Mouse (Mus musculus) left cerebral cortex, adult 2 months (tissue): ENCODE results near the gene Angptl1. TPM values are rescaled to one million over a fixed set of nuclear protein-coding genes. Genes with fewer than 3 reads are reported as not detected.

ENCODE experiments used
- DNase-seq, 2 experiments: peaks; one replicate each; pipeline ENCODE4 v3.0.0; 2021 to 2022; ENCODE audit warnings: low spot score in 2 of 2, mixed read lengths in 1 of 2; ENCODE audit errors: extremely low spot score in 1 of 2
- H3K27ac ChIP-seq: fragments of 200-600 bp; 2 replicates; pipeline ENCODE4 v1.8.1; 2022
- H3K4me3 ChIP-seq: fragments of 200-600 bp; 2 replicates; pipeline ENCODE4 v1.8.1; 2022
- CTCF ChIP-seq: fragments of 200-600 bp; IDR thresholded peaks from 2 replicates; pipeline ENCODE4 v1.8.1; 2022; ENCODE audit warnings: antibody characterized with exemption, mild to moderate bottlenecking, moderate library complexity
- intact Hi-C: fragments of 180-260 bp; cut with DNase I; formaldehyde crosslinking; loops from one replicate; pipeline ENCODE4 v1.15.1; 2025
- total RNA-seq, 2 experiments: library from RNA; stranded (reverse); gene quantifications; 2 replicates each; pipeline ENCODE4 v1.2.3; 2021

Gene Angptl1
- total RNA-seq, 2 experiments from 2014 or later = 0.42 to 0.68 TPM

DNA sequence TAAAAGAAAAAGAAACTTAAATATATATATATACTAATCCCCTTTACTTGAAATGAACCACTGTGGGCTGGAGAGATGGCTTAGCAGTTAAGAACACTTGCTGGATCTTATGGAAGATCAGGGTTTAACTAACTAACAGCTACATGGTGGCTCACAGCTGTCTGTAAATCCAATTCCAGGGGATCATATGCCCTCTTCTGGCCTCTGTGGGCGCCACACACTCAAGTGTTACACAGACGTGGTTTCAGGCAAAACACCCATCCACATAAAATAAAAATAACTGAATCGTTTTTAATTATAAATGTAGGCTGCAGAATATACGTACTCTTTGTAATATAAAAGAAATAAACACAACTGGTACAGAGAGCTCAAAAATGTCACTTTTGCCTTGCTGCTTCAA is 50.5 kb downstream of the Angptl1 start:
- no peak overlapping the region for H3K4me3 ChIP-seq
- intact Hi-C loops = no loop called here
- H3K27ac ChIP-seq = no peak overlapping the region
- peak; percentile 13; the same call in 1 of the 2 replicates for TF ChIP-seq CTCF
- DNase-seq = no peak

DNA sequence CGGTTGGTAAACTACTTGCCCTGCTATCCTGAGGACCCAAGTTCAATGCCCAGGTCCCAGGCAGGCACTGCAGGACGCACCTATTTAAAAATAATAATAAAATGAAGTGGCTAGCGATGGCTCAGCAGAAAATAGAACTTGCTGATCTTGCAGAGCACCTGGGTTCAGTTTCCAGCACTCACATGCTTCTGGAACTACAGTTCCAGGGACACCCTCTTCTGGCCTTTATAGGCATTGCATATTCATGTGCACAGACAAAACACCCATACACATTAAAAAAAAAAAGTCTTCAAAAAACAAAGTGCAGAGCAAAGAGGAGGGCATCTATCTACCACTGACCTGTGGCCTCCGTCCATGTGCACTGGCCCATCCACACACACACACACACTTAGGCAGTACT is 53.2 kb downstream of the Angptl1 start:
- peak; percentile 18 for TF ChIP-seq CTCF
- intact Hi-C loops = no loop called here
- DNase-seq = no peak
- H3K27ac ChIP-seq = no peak overlapping the region
- no peak overlapping the region for H3K4me3 ChIP-seq

DNA sequence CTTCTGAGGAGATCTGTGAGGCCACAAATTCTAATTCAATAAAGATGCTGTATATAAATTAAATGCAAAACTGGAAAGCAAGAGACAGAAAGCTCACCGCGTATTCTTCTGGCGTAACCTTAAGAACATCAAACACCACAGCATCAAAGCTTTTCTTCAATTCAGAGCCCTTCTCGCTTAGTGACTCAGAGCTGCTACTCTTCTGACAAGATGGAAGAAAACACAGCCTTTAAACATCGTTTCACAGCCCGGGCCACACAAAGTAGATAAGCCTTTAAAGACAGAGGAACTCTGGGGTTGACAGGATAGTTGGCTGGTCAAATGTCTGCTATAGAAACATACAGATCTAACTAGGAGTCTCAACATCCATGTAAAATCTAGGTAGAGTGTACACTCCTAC is 63.3 kb downstream of the Angptl1 start:
- no peak for TF ChIP-seq CTCF
- H3K27ac ChIP-seq = no peak overlapping the region
- no peak overlapping the region for H3K4me3 ChIP-seq
- DNase-seq = no peak
- intact Hi-C loops = no loop called here

DNA sequence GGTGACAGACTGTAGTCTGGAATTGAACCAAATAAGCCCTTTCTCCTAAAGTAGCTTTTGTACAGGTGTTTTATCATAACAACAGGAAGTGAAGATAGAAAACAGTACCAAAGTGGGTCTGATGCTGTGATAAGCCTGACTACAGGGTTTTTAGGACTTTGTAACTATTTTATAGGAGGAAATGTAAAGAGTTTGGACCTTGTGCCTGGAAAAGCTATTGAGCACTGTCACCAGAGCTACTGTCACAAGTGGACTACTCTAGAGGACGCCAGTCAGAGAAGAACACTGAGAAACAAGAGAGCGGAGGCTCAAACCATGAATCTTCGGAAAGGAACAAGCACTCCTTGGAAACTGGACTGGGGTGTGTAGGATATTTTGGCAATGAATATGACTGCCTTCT is 65.5 kb downstream of the Angptl1 start:
- DNase-seq = no peak
- Histone ChIP-seq H3K27ac (no peak overlapping the region), H3K4me3 (no peak overlapping the region)
- intact Hi-C loops = no loop called here
- no peak for TF ChIP-seq CTCF

DNA sequence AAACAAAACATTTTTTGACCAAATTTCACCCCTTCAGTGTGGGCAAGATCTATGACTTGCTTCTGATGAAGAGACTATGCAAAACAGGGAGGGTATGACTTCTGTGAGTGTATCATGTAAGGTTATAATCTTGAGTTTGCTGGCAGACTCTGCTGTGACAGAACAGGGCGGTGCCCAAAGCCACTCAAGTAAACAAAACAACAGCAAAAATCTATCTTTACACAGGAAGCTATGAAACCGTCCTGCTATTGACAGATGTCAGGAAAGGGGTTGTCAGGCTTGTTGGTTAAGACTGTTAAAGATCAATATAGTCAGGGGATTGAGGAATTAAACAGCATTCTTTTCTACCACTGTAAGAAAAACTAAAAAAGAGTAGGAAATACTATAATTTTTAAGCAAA is 67.3 kb downstream of the Angptl1 start:
- H3K27ac ChIP-seq = no peak overlapping the region
- no peak for TF ChIP-seq CTCF
- intact Hi-C loops = no loop called here
- DNase-seq = no peak
- H3K4me3 ChIP-seq = no peak overlapping the region

DNA sequence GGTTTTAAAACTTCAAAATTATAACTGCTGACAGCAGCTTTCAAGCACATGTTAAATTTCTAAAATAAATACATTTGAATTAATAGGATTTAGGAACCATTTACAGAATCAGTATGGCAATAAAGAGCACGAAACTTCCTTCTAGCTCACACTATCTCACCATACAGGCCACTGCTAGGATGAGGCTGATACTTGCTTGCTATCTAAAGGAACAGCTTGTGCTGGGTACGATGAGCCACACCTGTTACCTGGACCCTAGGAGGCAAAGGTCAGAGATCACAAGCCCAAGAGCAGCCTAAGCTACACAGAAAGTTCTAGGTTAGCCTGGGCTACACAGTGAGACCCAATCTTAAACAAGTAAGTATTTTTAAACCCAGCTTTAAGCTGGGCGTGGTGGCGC is 70.9 kb downstream of the Angptl1 start:
- DNase-seq = no peak
- no peak for TF ChIP-seq CTCF
- intact Hi-C loops = no loop called here
- H3K4me3 ChIP-seq = no peak overlapping the region
- no peak overlapping the region for H3K27ac ChIP-seq

DNA sequence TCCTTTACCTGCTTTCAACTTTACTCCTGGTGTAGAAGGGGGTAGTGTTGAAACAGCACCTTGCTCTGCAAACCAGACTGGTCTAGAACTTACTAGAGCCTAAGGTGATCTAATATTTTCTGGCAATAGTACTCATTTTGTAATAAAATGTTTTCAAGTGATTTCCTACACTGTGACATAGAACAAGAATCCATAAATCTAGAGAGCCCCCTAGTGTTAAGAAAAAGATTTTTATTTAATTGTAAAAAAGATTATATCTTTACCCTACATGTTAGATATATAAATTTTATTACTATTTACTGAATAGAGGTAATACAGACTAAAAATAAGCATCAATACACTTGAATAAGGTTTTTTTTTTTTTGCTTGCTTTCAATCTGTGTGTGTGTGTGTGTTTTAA is 71.5 kb downstream of the Angptl1 start:
- Histone ChIP-seq H3K4me3 (no peak overlapping the region), H3K27ac (no peak overlapping the region)
- TF ChIP-seq CTCF = peak; percentile 59
- no peak for DNase-seq
- intact Hi-C loops = loop anchor here (1.0 kb wide), 1 partner anchor 168 kb away; no protein-coding TSS in a partner anchor

Other genes with a start within 250 kb of the Angptl1 start
- gene Tor3a, start 164.2 kb upstream of the Angptl1 start, total RNA-seq = 1 to 10 TPM; 7.3 to 7.9 TPM
- 10 to 100 TPM; 74.0 to 78.6 TPM for gene Fam20b, start 119.5 kb upstream of the Angptl1 start, total RNA-seq
- gene Ralgps2, start 101.1 kb downstream of the Angptl1 start, total RNA-seq = 10 to 100 TPM; 40.5 to 43.2 TPM